Mouse (Mus musculus): Measurements from ENCODE around the gene Gm49368. TPM values are rescaled to one million over a fixed set of nuclear protein-coding genes. Genes with fewer than 3 reads are reported as not detected.

Gene Gm49368
- not detected for total RNA-seq (2023)

DNA sequence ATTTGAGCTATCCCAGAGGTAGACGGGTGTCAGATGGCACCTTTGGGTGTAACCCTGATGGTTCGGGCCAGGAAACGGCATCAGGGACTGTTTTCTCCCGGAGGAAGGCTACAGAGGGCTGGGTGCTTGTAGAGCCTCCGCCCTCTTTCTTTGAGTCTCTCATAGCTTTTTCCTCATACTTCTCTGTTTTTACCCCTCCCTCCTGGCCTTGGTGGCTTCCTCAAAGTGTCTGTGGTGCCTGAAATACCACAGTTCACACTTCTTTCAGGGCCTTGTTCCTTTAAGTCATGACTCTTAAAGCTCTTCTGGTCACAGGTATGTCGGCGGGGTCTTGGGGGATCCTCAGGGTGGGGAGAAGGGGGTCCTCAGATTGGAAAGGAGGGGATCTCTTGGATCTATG is at the start of gene Gm49368, which contains the start of gene Itgam:
Gene Gm49368, plus strand, starts transcription at position 228 of the 400 bp plus-strand sequence.
Gene Itgam, plus strand, starts transcription at position 185 of the 400 bp plus-strand sequence.

DNA sequence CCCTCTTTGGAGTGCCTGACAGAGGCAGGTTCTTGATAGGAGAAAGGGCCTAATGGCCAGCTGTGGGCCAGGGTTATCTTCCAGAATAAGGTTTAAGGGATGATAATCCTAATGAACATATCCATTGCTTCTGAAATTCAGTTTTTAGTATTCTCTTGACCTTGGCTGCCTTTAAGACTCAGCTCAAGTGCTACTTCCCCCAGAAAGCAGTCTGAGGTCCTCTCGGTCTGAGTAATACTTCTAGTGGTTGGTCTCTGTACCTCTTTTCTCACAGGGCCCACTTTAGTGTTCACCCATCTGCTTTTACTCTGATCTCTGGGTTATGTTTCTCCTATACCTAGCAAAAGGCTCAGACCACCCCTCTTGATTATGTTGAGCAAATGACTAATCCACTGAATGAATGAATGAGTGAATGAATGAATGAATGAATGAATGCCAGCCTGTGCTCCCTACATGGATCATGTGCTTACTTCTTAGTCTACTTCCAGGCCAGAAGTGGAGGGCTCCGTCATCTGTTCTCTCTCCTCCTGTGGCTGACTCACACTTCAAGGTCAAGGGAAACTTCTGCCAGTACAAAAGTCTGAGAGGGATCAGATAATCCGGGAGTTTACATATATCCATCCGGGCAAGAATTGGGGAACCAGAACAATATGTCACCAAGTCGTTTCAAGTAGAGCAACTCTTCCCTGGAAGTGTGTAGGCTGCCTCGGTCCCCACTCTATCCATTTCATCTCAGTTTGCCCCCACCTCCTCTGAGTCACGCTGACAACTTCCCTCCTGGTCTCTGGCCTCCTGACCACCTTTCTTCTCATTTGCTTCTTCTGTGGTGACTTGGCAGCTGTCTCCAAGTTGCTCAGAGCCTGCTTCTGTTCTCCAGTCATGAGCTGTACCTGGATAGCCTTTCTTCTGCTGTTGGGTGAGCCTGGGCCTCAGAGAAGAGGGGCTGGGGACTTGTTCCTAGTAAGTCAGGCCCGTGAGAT is 66.5 kb downstream of the Gm49368 start, which contains the start of gene Itgax:
Gene Itgax, plus strand, starts transcription at position 807 of the 980 bp plus-strand sequence.

DNA sequence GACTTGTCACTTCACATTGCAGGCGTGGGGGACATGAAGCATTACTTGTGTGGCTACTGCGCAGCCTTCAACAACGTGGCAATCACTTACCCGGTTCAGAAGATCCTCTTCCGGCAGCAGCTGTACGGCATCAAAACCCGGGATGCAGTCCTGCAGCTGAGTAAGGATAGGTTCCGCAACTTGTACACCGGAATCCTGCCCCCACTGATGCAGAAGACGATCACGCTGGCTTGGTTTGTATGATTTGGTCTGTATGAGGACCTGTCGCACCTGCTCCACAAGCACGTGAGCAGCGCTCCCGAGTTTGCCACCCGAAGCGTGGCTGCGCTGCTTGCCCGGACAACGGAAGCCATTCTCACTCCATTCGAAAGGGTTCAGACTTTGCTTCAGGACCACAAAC is 91.6 kb downstream of the Gm49368 start, which contains the start of gene Itgad:
Gene Itgad, plus strand, starts transcription at position 301 of the 400 bp plus-strand sequence.

Other genes starting within 250 kb of the Gm49368 start
- gene Stx4a, start 238.4 kb upstream of the Gm49368 start, total RNA-seq (2023), result 106 TPM
- not detected for gene Stx1b, start 238.1 kb upstream of the Gm49368 start, total RNA-seq (2023)
- gene Zfp646, start 186.5 kb upstream of the Gm49368 start, total RNA-seq (2023), result 85.5 TPM
- 23.0 TPM for gene Zfp668, start 185.9 kb upstream of the Gm49368 start, total RNA-seq (2023)
- gene Prss53, start 171.7 kb upstream of the Gm49368 start, total RNA-seq (2023), result 0.35 TPM
- gene Gm21974, start 167.2 kb upstream of the Gm49368 start, total RNA-seq (2023), result not detected
- 13.3 TPM for gene Vkorc1, start 167.1 kb upstream of the Gm49368 start, total RNA-seq (2023)
- gene Bckdk, start 158.6 kb upstream of the Gm49368 start, total RNA-seq (2023), result 21.5 TPM
- gene Kat8, start 150.2 kb upstream of the Gm49368 start, total RNA-seq (2023), result 40.6 TPM
- gene Prss8, start 132.6 kb upstream of the Gm49368 start, total RNA-seq (2023), result not detected
- gene Prss36, start 116.0 kb upstream of the Gm49368 start, total RNA-seq (2023), result 1.7 TPM
- 1,107 TPM for gene Fus, start 95.2 kb upstream of the Gm49368 start, total RNA-seq (2023)
- gene Pycard, start 68.8 kb upstream of the Gm49368 start, total RNA-seq (2023), result 47.8 TPM
- gene Trim72, start 58.7 kb upstream of the Gm49368 start, total RNA-seq (2023), result 0.35 TPM
- 5.3 TPM for gene Itgam, start within 50 bp of the Gm49368 start, total RNA-seq (2023)
- 3.9 TPM for gene Itgax, start 66.9 kb downstream of the Gm49368 start, total RNA-seq (2023)
- 5.0 TPM for gene Itgad, start 91.7 kb downstream of the Gm49368 start, total RNA-seq (2023)
- gene Cox6a2, start 143.7 kb downstream of the Gm49368 start, total RNA-seq (2023), result not detected
- 34.0 TPM for gene Armc5, start 174.7 kb downstream of the Gm49368 start, total RNA-seq (2023)
- gene 9130023H24Rik, start 175.3 kb downstream of the Gm49368 start, total RNA-seq (2023), result 4.4 TPM
- gene Tgfb1i1, start 184.1 kb downstream of the Gm49368 start, total RNA-seq (2023), result 2.7 TPM
- gene Slc5a2, start 203.0 kb downstream of the Gm49368 start, total RNA-seq (2023), result not detected
- 23.5 TPM for gene BC017158, start 235.5 kb downstream of the Gm49368 start, total RNA-seq (2023)